Mouse (Mus musculus) MEL (cell line): ENCODE measurements around the gene Specc1l. TPM values are rescaled to one million over a fixed set of nuclear protein-coding genes. Genes with fewer than 3 reads are reported as not detected.

Source experiments
- DNase-seq: peaks from one replicate; pipeline ENCODE4 v3.0.0; 2011; ENCODE audit warnings: low read depth, low spot score
- H3K27ac ChIP-seq: 2 replicates; pipeline ENCODE4 v1.5.1; 2012; ENCODE audit warnings: low read depth, mild to moderate bottlenecking, control low read depth, low read length, moderate library complexity; ENCODE audit not compliant: control insufficient read depth
- H3K27me3 ChIP-seq, 2 experiments: fragments of 150-350 bp in 1 of 2; sonication (generic) in 1 of 2; 2 replicates each; pipeline ENCODE4 v1.6.1; 2012; ENCODE audit warnings: low read length in 2 of 2, mild to moderate bottlenecking in 2 of 2, improper control_type of control experiment in 1 of 2, moderate library complexity in 1 of 2; ENCODE audit not compliant: insufficient read depth in 2 of 2, control insufficient read depth in 1 of 2
- H3K36me3 ChIP-seq, 2 experiments: 2 replicates each; pipeline ENCODE4 v1.6.1; 2012 to 2014; ENCODE audit warnings: low read length in 2 of 2, improper control_type of control experiment in 1 of 2, inconsistent platforms in 1 of 2, mild to moderate bottlenecking in 1 of 2; ENCODE audit not compliant: insufficient read depth in 2 of 2, control insufficient read depth in 1 of 2
- H3K4me1 ChIP-seq, 2 experiments: fragments of 150-350 bp in 1 of 2; sonication (generic) in 1 of 2; 2 replicates each; pipeline ENCODE4 v1.6.1; 2012; ENCODE audit warnings: low read length in 2 of 2, improper control_type of control experiment in 1 of 2, mild to moderate bottlenecking in 1 of 2; ENCODE audit not compliant: insufficient read depth in 2 of 2, control insufficient read depth in 1 of 2
- H3K4me3 ChIP-seq, 2 experiments: fragments of 150-350 bp in 1 of 2; sonication (generic) in 1 of 2; 2 replicates each; pipeline ENCODE4 v1.5.1; 2012; ENCODE audit warnings: low read depth in 2 of 2, low read length in 2 of 2, mild to moderate bottlenecking in 2 of 2, moderate library complexity in 2 of 2, control low read depth in 1 of 2, improper control_type of control experiment in 1 of 2; ENCODE audit not compliant: control insufficient read depth in 1 of 2, insufficient read depth in 1 of 2
- H3K79me2 ChIP-seq: 2 replicates; pipeline ENCODE4 v1.6.1; 2012; ENCODE audit warnings: mild to moderate bottlenecking, low read length, moderate library complexity; ENCODE audit not compliant: control insufficient read depth, poor library complexity, insufficient read depth
- H3K9ac ChIP-seq: 2 replicates; pipeline ENCODE4 v1.6.1; 2012; ENCODE audit warnings: low read depth, mild to moderate bottlenecking, control low read depth, low read length, moderate library complexity; ENCODE audit not compliant: control insufficient read depth, poor library complexity, severe bottlenecking
- H3K9me3 ChIP-seq: fragments of 150-350 bp; sonication (generic); replicated peaks from 2 replicates; pipeline ENCODE4 v1.6.1; 2012; ENCODE audit warnings: mild to moderate bottlenecking, low read length, improper control_type of control experiment, moderate library complexity; ENCODE audit not compliant: insufficient read depth
- BHLHE40 ChIP-seq: IDR thresholded peaks from 2 replicates; pipeline ENCODE4 v1.6.1; 2012; ENCODE audit warnings: low read depth, mild to moderate bottlenecking, inconsistent platforms, low read length, improper control_type of control experiment, borderline replicate concordance
- CHD2 ChIP-seq: IDR thresholded peaks from 2 replicates; pipeline ENCODE4 v1.6.1; 2011; ENCODE audit warnings: low read length, improper control_type of control experiment
- CTCF ChIP-seq, 3 experiments: IDR thresholded peaks in 2 of 3; conservative IDR thresholded peaks in 1 of 3; 2 replicates each; pipeline ENCODE4 v1.5.1; 2011 to 2012; ENCODE audit warnings: low read length in 3 of 3, low read depth in 2 of 3, mild to moderate bottlenecking in 2 of 3, improper control_type of control experiment in 1 of 3, inconsistent platforms in 1 of 3, mixed read lengths in 1 of 3, moderate library complexity in 1 of 3; ENCODE audit not compliant: control insufficient read depth in 1 of 3, insufficient read depth in 1 of 3, poor library complexity in 1 of 3, severe bottlenecking in 1 of 3
- E2F4 ChIP-seq: IDR thresholded peaks from 2 replicates; pipeline ENCODE4 v1.6.1; 2011; ENCODE audit warnings: low read depth, low read length, improper control_type of control experiment, borderline replicate concordance
- ELF1 ChIP-seq: IDR thresholded peaks from 2 replicates; pipeline ENCODE4 v1.6.1; 2014; ENCODE audit warnings: low read depth, mild to moderate bottlenecking, inconsistent platforms, low read length, improper control_type of control experiment, moderate library complexity
- GABPA ChIP-seq: IDR thresholded peaks from 2 replicates; pipeline ENCODE4 v1.6.1; 2012; ENCODE audit warnings: low read depth, mild to moderate bottlenecking, inconsistent platforms, low read length, improper control_type of control experiment, moderate library complexity
- GATA1 ChIP-seq: IDR thresholded peaks from 2 replicates; pipeline ENCODE4 v1.6.1; 2011; ENCODE audit warnings: low read depth, low read length, improper control_type of control experiment
- HCFC1 ChIP-seq: IDR thresholded peaks from 2 replicates; pipeline ENCODE4 v1.6.1; 2012; ENCODE audit warnings: low read depth, mild to moderate bottlenecking, inconsistent platforms, low read length, improper control_type of control experiment, moderate library complexity
- JUND ChIP-seq: IDR thresholded peaks from 2 replicates; pipeline ENCODE4 v1.6.1; 2011; ENCODE audit warnings: low read depth, mild to moderate bottlenecking, improper control_type of control experiment, low read length
- MAFK ChIP-seq: IDR thresholded peaks from 2 replicates; pipeline ENCODE4 v1.6.1; 2011; ENCODE audit warnings: low read depth, mild to moderate bottlenecking, low read length, improper control_type of control experiment, borderline replicate concordance
- MAX ChIP-seq: IDR thresholded peaks from 2 replicates; pipeline ENCODE4 v1.6.1; 2011; ENCODE audit warnings: low read length, improper control_type of control experiment
- MAZ ChIP-seq: IDR thresholded peaks from 2 replicates; pipeline ENCODE4 v1.6.1; 2012; ENCODE audit warnings: low read depth, mild to moderate bottlenecking, inconsistent platforms, low read length, improper control_type of control experiment
- MXI1 ChIP-seq: IDR thresholded peaks from 2 replicates; pipeline ENCODE4 v1.6.1; 2011; ENCODE audit warnings: mild to moderate bottlenecking, low read depth, low read length, improper control_type of control experiment
- MYB ChIP-seq: IDR thresholded peaks from 2 replicates; pipeline ENCODE4 v1.6.1; 2011; ENCODE audit warnings: mild to moderate bottlenecking, low read depth, low read length, improper control_type of control experiment
- NELFE ChIP-seq: IDR thresholded peaks from 2 replicates; pipeline ENCODE4 v1.6.1; 2011; ENCODE audit warnings: low read depth, low read length, improper control_type of control experiment
- POLR2AphosphoS2 ChIP-seq: IDR thresholded peaks from 2 replicates; pipeline ENCODE4 v1.6.1; 2011; ENCODE audit warnings: low read length, improper control_type of control experiment
- RAD21 ChIP-seq: IDR thresholded peaks from 2 replicates; pipeline ENCODE4 v1.6.1; 2011; ENCODE audit warnings: mild to moderate bottlenecking, low read depth, low read length, improper control_type of control experiment
- SIN3A ChIP-seq: IDR thresholded peaks from 2 replicates; pipeline ENCODE4 v1.6.1; 2012; ENCODE audit warnings: low read length, improper control_type of control experiment, inconsistent platforms
- SMC3 ChIP-seq: IDR thresholded peaks from 2 replicates; pipeline ENCODE4 v1.6.1; 2011; ENCODE audit warnings: low read depth, low read length, improper control_type of control experiment
- TAL1 ChIP-seq: IDR thresholded peaks from 2 replicates; pipeline ENCODE4 v1.6.1; 2012; ENCODE audit warnings: mild to moderate bottlenecking, inconsistent platforms, low read length, moderate library complexity, mixed read lengths
- TBP ChIP-seq: IDR thresholded peaks from 2 replicates; pipeline ENCODE4 v1.8.0; 2011; ENCODE audit warnings: low read depth, low read length, improper control_type of control experiment
- TCF12 ChIP-seq: IDR thresholded peaks from 2 replicates; pipeline ENCODE4 v1.6.1; 2014; ENCODE audit warnings: low read depth, mild to moderate bottlenecking, inconsistent platforms, low read length, improper control_type of control experiment, moderate library complexity
- USF1 ChIP-seq: IDR thresholded peaks from 2 replicates; pipeline ENCODE4 v1.6.1; 2014; ENCODE audit warnings: low read depth, mild to moderate bottlenecking, inconsistent platforms, low read length, improper control_type of control experiment, moderate library complexity
- USF2 ChIP-seq, 2 experiments: IDR thresholded peaks; 2 replicates each; pipeline ENCODE4 v1.6.1; 2011 to 2012; ENCODE audit warnings: improper control_type of control experiment in 2 of 2, low read length in 2 of 2, borderline replicate concordance in 1 of 2, inconsistent platforms in 1 of 2, low read depth in 1 of 2, mild to moderate bottlenecking in 1 of 2; ENCODE audit not compliant: insufficient read depth in 1 of 2
- ZC3H11A ChIP-seq: IDR thresholded peaks from 2 replicates; pipeline ENCODE4 v1.6.1; 2012; ENCODE audit warnings: low read depth, mild to moderate bottlenecking, inconsistent platforms, low read length, improper control_type of control experiment
- ZNF384 ChIP-seq: IDR thresholded peaks from 2 replicates; pipeline ENCODE4 v1.6.1; 2012; ENCODE audit warnings: low read depth, mild to moderate bottlenecking, inconsistent platforms, low read length, improper control_type of control experiment
- polyA plus RNA-seq, 2 experiments: library from polyadenylated mRNA; stranded (reverse) in 1 of 2; unstranded in 1 of 2; fragments of >175 nt in 1 of 2; fragments of >200 nt in 1 of 2; gene quantifications; 2 replicates each; pipeline versions ENCODE4 v1.2.1 to v1.2.4; 2012; ENCODE audit warnings: low replicate concordance in 2 of 2, low read depth in 1 of 2; ENCODE audit not compliant: insufficient read length in 2 of 2, insufficient read depth in 1 of 2, missing spikeins in 1 of 2
- total RNA-seq: library from RNA; depleted of rRNA; stranded (reverse); fragments of 300-350 nt; gene quantifications from 2 replicates; pipeline ENCODE4 v1.2.3, GENCODE M21; 2012

The Specc1l gene
- total and polyA plus RNA-seq, 3 experiments: 12.3 to 30.6 (median 15.1) TPM

DNA sequence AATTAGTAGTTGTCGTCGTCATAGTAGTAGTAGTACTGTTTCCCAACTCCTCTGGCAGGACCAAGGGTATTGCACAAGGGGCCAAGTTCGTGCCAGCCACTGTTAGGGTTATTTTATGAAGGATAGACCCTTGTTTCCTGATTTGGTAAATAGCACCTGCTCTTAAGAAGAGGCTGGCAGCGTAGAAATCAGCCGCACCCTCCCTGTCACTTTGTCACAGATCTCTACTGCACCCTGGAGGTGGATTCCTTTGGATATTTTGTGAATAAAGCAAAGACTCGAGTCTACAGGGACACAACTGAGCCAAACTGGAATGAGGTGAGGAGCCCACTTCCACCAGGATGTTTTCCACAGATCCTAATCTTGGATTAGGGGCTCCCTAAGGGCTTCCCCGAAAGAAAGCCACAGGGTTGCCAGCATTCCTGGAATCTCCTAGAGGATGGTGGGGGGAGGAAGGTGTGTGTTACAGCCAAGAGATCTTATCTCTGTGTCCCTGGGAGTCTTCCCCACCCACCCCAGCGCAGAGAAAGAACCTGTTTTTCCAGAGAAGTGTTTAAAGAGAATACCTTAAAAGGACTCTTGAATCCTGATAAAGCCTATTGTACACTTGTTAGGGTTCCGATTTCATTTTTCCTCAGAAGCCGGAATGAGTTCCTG, 45.9 kb upstream of the Specc1l start:
- Histone ChIP-seq H3K27ac (no peak overlapping the region), H3K27me3 (no peaks in the 10 kb centered on the region), H3K4me3 (no peak overlapping the region), H3K36me3 (no peaks in the 10 kb centered on the region)
- no peak for DNase-seq
- no peak for TF ChIP-seq CTCF (IDR thresholded peaks at IDR 0.05 in 2 of 3, conservative IDR thresholded peaks at IDR 0.05 in 1 of 3; ENCODE audit: control insufficient read depth in 1 of 3, insufficient read depth in 1 of 3, low read depth in 2 of 3, low read length in 3 of 3, poor library complexity in 1 of 3, severe bottlenecking in 1 of 3)
- no peak for TF ChIP-seq NELFE
- no peak for TF ChIP-seq USF2 (IDR thresholded peaks at IDR 0.05; ENCODE audit: borderline replicate concordance in 1 of 2, insufficient read depth in 1 of 2, low read depth in 1 of 2, low read length in 2 of 2)
- no peak for TF ChIP-seq GABPA
- no peak for TF ChIP-seq GATA1
- no peak for TF ChIP-seq RAD21
- TF ChIP-seq MYB: no peak
- TF ChIP-seq SMC3: no peak
- TF ChIP-seq, all 39 proteins: peak for 0
- no peaks in the 10 kb centered on the region for H3K4me1 ChIP-seq
- no peak overlapping the region for H3K9ac ChIP-seq
- H3K9me3 ChIP-seq: no peaks in the 10 kb centered on the region
- no peaks in the 10 kb centered on the region for H3K79me2 ChIP-seq

DNA sequence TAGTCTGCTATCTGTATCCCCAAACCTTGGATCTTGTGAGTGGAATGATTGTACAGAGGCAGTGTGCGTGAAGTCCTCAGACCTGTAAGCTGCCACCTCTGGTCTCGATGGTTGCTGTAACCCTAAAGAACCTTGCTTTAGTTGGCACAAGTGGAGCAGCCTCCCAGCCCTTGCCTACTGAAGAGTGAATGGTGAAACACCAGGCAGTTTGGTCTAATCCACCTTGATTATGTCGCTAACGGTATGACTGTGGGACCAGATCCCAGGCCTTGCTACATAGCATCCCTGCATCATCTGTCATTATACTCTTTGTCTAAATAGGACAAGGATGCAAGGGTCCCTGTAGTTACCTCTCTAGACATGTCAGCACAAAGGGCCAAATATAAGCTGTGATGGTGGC, 45.3 kb upstream of the Specc1l start:
- H3K27me3 ChIP-seq: no peaks in the 10 kb centered on the region
- H3K27ac ChIP-seq: no peak overlapping the region
- no peaks in the 10 kb centered on the region for H3K4me1 ChIP-seq
- TF ChIP-seq TAL1: no peak
- no peak for TF ChIP-seq USF1
- no peak for TF ChIP-seq MAZ
- TF ChIP-seq ELF1: no peak
- no peak for TF ChIP-seq ZNF384
- TF ChIP-seq E2F4: no peak
- no peak for TF ChIP-seq MAFK
- no peak for TF ChIP-seq JUND
- no peak for TF ChIP-seq ZC3H11A
- TF ChIP-seq POLR2AphosphoS2: no peak
- no peak for TF ChIP-seq SIN3A
- no peak for TF ChIP-seq MXI1
- TF ChIP-seq MAX: no peak
- TF ChIP-seq TBP: no peak
- TF ChIP-seq CTCF (IDR thresholded peaks at IDR 0.05 in 2 of 3, conservative IDR thresholded peaks at IDR 0.05 in 1 of 3; ENCODE audit: control insufficient read depth in 1 of 3, insufficient read depth in 1 of 3, low read depth in 2 of 3, low read length in 3 of 3, poor library complexity in 1 of 3, severe bottlenecking in 1 of 3): no peak
- TF ChIP-seq CHD2: no peak
- TF ChIP-seq TCF12: no peak
- TF ChIP-seq NELFE: no peak
- no peak for TF ChIP-seq HCFC1
- TF ChIP-seq BHLHE40: no peak
- no peak overlapping the region for H3K9ac ChIP-seq
- no peaks in the 10 kb centered on the region for H3K36me3 ChIP-seq
- no peak overlapping the region for H3K4me3 ChIP-seq
- no peaks in the 10 kb centered on the region for H3K79me2 ChIP-seq
- no peak for DNase-seq
- no peaks in the 10 kb centered on the region for H3K9me3 ChIP-seq
